Mouse (Mus musculus): ENCODE measurements around the gene Taok2. TPM values are rescaled to one million over a fixed set of nuclear protein-coding genes. Genes with fewer than 3 reads are reported as not detected.

Gene Taok2
- total RNA-seq, 2 experiments from 2014 or later = 22.3 to 23.5 TPM

DNA sequence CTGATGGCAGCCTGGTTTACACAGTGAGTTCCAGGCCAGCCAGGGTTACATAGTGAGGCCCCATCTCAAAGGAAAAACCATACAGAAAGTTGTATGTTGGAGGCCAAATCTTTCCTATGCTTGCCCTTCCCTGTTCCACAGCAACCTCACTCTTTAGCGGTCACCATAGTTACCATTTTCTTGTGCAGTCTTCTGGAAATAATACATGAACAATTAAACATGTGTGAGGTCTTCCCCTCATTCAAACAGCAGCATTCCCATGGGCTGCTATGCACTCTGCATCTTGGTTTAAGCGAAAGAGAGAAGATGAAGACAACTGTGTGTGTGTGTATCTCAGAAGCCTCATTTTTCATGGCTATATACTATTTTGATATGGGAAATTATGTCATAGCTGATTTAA is 39.0 kb downstream of the Taok2 start:
- TF ChIP-seq CTCF (IDR thresholded peaks at IDR 0.05) = no peak
- intact Hi-C loops (cut with DNase I) = no loop called here
- Histone ChIP-seq H3K4me3 (no peak overlapping the region), H3K27ac (no peak overlapping the region)
- DNase-seq = no peak

DNA sequence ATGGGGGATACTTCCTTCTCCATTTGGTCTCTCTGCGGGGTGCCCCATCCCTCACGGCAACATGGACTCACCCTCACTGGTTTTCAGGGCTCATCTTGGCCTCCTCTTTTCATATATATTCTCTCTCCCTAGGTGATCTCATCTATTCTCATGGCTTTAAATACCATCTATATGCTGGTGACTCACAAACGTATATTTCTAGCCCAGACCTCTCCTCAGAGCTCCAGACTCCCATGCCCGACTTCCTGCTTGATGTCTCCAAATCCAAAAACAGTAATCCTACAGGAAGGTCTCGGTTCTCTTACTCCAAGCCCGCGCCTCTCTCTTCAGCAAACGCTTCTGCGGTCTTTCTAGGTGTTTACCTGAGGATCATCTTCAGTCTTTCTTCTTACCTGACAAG is 41.2 kb downstream of the Taok2 start:
- DNase-seq = no peak
- Histone ChIP-seq H3K4me3 (no peak overlapping the region), H3K27ac (no peak overlapping the region)
- no peak for TF ChIP-seq CTCF (IDR thresholded peaks at IDR 0.05)
- intact Hi-C loops (cut with DNase I) = no loop called here

DNA sequence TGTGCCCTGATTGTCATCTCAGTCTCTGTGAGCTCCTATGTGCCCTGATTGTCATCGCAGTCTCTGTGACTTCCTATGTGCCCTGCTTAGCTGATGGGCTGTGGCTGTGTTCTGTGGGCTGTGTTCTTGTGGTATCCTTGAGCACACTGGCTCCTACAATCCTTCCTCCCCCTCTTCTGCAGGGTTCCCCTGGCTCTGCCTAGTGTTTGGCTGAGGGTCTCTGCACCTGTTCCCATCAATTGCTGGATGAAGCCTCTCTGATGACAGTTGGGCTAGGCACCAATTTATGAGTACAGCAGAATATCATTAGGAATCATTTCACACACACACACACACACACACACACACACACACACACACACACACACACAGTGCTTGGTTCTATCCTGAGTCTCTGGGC is 51.2 kb downstream of the Taok2 start:
- no peak overlapping the region for H3K4me3 ChIP-seq
- TF ChIP-seq CTCF (IDR thresholded peaks at IDR 0.05) = no peak
- no peak overlapping the region for H3K27ac ChIP-seq
- intact Hi-C loops (cut with DNase I) = loop anchor here (2.0 kb wide), 1 partner anchor 272 kb away; no protein-coding TSS in a partner anchor
- no peak for DNase-seq

DNA sequence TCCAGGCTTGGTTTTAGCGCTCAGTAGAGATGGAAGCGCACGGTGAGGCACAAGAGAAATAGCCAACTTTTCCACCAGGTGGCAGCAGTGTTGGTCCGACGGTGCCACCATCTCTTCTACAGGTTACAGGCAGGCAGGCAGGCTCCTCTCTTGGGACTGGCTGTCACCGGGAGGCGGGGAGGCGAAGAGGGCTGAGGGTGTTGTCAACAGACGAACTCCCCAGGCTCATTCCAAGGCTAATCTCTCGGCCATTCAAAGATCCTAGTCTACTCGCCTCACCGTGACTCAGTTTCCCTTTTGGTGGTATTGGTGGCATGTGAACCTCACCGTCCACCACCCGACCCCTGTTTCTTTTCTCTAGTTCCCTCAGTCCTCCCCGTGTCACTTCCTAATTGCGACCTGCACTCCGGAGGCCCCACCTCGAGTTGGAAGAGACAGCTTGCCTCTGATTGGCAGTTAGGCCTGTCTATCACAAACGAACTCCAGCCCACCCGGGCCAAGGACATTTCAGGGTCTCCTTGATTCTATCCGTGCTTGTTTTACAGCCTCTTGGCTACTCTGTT is 52.4 kb downstream of the Taok2 start:
- Histone ChIP-seq H3K27ac (0 out of 2 replicates have a peak overlapping the region, but pooled peaks have one; percentile 0), H3K4me3 (peak overlapping the region; percentile 55)
- intact Hi-C loops (cut with DNase I) = loop anchor here (2.0 kb wide), 1 partner anchor 273 kb away; no protein-coding TSS in a partner anchor
- peak; percentile 83 for DNase-seq
- TF ChIP-seq CTCF (IDR thresholded peaks at IDR 0.05) = peak; percentile 85

DNA sequence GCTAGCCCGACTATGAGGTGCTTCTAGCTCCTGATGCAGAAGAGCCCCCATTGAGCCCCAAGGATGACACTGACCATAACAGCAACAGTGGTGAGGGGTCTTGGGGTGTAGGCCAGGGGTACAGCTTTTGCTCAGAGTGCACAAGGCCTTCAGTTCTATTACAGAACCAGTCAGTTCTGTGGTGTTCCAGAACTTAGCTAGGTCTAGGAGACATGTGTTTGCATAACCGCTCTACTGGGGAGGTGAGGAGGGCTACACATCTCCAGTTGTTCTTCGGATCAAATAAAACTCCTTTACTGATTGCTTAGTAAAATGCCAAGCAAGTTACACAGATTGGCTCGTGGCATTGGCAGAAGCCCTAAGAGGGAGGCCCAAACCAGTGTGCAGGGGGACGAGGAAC is 53.0 kb downstream of the Taok2 start, which contains the start of gene 4930451I11Rik:
4930451I11Rik (minus strand) TSS at position 101 of the 400 bp plus-strand sequence.
- intact Hi-C loops (cut with DNase I) = no loop called here
- Histone ChIP-seq H3K4me3 (peak within 1 kb of the TSS; percentile 55), H3K27ac (0 out of 2 replicates have a peak within 1 kb of the TSS, but pooled peaks have one; percentile 0)
- no peak for TF ChIP-seq CTCF (IDR thresholded peaks at IDR 0.05)
- DNase-seq = no peak

DNA sequence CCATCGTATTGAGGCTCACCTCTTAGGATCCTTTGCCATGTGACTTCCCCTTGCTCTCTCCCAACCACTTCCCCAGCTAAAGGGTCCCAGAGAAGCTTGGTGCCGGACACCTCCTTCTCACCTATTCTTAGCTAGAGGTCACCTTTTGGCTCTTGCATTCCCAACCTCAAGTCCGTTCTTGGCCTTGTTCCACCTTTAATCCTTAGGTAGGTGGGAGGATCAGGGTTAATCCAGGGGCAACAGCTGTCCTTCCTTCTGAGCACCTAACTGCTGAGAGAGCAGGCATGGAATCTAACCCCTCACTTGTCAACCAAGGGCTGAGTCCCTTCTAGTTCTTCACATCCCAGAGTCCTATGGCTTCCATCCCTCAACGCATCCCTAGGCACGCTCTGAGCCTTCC is 58.6 kb downstream of the Taok2 start:
- no peak for TF ChIP-seq CTCF (IDR thresholded peaks at IDR 0.05)
- H3K4me3 ChIP-seq = peak overlapping the region; percentile 32; the same call in 1 of the 2 replicates
- DNase-seq = no peak
- no peak overlapping the region for H3K27ac ChIP-seq
- intact Hi-C loops (cut with DNase I) = no loop called here

DNA sequence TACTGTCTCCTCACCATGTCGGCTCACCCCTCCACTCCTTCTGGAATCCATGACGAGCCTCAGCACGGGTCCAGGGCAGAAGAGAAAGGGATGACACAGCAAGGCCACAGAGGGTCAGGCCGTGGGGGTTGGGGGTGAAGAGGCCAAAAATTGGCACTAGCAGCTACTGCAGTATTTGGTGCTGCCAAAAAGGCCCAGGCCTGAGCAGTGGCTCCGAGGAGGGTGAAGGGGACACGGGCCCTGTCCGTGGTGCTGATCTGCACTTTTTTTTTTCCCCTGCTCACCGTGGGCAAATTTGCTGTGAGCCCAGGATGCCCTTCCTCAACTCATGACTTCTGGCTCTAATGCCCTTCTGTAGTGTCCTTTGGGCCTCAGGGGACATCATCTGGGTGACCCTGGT is 59.1 kb downstream of the Taok2 start:
- intact Hi-C loops (cut with DNase I) = no loop called here
- H3K4me3 ChIP-seq = peak overlapping the region; percentile 32
- peak overlapping the region; percentile 87; the same call in 1 of the 2 replicates for H3K27ac ChIP-seq
- DNase-seq = peak; percentile 48
- no peak for TF ChIP-seq CTCF (IDR thresholded peaks at IDR 0.05)

DNA sequence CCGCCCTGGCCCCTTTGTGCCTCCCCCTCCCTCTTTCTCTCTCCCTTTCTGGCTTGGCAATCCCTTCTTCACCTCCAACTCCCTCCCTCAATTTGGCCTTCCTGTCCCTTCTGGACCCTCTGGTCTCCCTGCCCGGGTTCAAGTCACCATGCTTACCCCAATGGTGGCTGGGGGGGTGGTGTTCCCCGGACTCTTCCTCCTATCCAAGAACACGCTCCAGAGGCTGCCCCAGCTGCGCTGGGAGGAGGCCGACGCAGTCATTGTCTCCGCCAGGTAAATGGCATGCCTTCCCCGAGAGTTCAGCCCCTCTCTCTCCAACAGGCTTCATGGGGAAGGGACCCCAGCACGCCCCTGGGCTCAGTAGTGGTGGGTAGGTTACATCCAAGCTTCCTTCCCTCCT is 60.6 kb downstream of the Taok2 start:
- H3K27ac ChIP-seq = peak overlapping the region; percentile 87
- intact Hi-C loops (cut with DNase I) = loop anchor here (5.0 kb wide), 3 partner anchors 38 to 203 kb away; partner anchors contain the start of genes Hirip3, Ino80e, Maz and Taok2
- no peak for DNase-seq
- TF ChIP-seq CTCF (IDR thresholded peaks at IDR 0.05) = no peak
- peak overlapping the region; percentile 80 for H3K4me3 ChIP-seq

DNA sequence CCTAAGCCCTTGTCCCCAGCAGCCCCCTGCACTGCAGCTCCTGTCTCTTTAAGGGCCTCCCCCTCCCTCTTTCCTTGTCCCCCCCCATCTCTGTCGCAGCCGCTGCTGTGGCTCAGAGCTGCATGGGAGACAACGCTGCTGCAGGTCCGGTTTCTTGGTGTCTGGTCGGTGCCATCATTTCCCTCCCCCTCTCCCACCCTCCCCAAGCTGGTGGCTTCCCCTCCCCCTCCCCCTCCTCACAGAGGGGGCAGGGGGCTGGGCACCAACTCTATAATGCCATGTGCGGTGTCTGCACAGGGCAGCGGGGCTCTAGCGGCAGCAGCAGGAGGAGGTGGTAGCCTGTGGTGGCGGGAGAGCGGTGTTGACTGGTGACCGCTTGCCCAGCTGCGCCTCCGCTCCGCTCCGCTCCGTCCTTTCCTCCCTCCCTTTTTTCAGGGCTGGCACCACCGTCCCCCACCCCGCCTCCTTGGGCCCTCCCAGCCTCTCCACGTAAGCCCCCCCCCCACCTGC is 61.2 kb downstream of the Taok2 start:
- TF ChIP-seq CTCF (IDR thresholded peaks at IDR 0.05) = no peak
- peak; percentile 43 for DNase-seq
- H3K4me3 ChIP-seq = peak overlapping the region; percentile 80
- H3K27ac ChIP-seq = peak overlapping the region; percentile 87
- intact Hi-C loops (cut with DNase I) = loop anchor here (5.0 kb wide), 3 partner anchors 39 to 204 kb away; partner anchors contain the start of genes Hirip3, Ino80e, Maz and Taok2

DNA sequence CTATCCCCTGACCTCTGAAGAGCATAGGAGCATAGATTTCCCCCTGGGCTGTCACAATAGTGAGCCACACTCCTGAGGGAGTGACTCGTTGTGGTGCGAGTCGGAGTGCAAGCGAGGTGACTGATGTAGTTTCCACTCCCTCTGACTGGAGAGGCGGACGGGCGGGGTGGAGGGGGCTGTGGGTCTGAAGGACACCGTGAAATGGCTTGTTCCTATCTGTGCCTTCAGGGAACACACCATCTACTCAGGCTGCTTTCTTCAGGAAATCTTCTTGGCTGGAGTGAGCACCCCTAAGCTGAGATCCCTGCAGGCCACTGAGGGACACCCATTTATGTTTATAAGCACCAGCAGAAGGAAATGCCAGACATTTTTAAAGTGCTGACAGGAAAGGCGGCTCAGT is 61.8 kb downstream of the Taok2 start:
- H3K27ac ChIP-seq = peak overlapping the region; percentile 87
- peak; percentile 48 for DNase-seq
- intact Hi-C loops (cut with DNase I) = loop anchor here (5.0 kb wide), 3 partner anchors 40 to 205 kb away; partner anchors contain the start of genes Hirip3, Ino80e, Maz and Taok2
- H3K4me3 ChIP-seq = peak overlapping the region; percentile 80
- TF ChIP-seq CTCF (IDR thresholded peaks at IDR 0.05) = no peak

DNA sequence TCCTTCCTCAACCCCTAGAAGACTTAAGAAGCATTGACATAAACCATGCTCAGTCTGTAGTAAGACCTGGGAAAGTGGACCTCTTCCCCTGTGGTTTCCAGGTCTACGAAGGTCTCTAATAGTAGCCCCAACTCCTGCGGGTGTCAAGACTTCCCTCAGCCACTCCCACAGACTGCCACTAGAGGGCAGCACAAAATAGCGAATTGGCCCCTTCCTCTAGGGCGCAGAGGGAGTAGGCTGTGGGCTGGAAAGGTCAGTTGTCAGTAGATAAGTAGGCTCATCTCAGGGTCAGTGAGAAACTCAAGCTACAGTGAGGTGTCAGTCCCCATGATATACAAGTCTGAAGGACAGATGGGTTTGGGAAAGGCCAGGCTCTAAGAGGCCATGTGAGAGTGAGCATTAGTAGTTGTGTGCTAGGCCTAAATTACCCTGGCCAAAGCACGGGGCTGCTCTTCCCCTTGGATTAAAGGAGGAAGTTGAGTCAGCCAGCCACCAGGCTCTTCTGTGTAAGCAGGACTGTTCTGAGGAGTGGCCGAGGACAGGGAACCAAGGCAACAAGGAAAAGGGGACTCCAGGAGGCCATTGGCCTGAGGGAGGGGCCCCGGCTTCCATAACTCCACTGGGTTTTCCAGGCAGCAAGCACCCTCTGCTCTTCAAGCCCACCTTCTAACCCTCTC is 62.5 kb downstream of the Taok2 start:
- TF ChIP-seq CTCF (IDR thresholded peaks at IDR 0.05) = peak; percentile 99
- Histone ChIP-seq H3K27ac (peak overlapping the region; percentile 87), H3K4me3 (peak overlapping the region; percentile 80)
- DNase-seq = peak; percentile 86
- intact Hi-C loops (cut with DNase I) = loop anchor here (1.0 to 5.0 kb wide), 4 partner anchors 40 to 205 kb away; partner anchors contain the start of genes Hirip3, Ino80e, Maz and Taok2

DNA sequence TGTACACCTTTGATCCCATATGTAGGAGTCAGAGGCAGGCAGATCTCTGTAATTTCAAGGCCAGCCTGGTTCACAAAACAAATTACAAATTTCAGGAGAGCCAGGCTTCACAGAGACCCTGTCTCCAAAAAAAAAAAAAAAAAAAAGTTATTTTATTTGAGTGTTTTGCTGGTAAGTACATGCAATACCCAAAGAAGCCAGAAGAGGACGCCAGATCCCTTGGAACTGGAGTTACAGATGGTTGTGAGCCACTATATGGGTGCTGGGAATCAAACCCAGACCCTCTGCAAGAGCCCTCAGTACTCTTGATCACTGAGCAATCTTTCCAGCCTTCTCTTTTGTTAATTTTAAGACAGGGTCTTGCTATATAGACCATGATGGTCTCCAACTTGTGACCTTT is 65.7 kb downstream of the Taok2 start:
- DNase-seq = no peak
- intact Hi-C loops (cut with DNase I) = no loop called here
- peak; percentile 25; the same call in 1 of the 2 replicates for TF ChIP-seq CTCF (IDR thresholded peaks at IDR 0.05)
- H3K4me3 ChIP-seq = no peak overlapping the region
- H3K27ac ChIP-seq = no peak overlapping the region

DNA sequence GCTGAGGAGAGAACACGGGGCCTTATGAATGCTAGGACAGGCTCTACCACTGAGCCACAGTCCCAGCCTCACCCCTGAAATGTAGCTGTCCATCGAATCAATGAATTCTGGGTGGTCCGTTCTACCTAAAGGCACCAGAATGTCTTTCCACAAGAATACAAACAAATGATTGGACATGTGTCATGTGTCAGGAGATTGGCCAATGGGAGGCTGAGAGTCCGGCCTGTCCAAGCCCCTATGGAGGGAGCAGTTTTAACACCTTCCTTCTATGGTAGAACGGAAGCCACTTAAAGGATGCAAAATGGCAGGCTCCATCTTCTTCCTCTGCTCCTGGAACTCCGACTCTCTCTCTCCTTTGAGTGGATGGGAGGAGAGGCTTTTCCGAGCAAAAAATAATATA is 66.9 kb downstream of the Taok2 start:
- no peak overlapping the region for H3K27ac ChIP-seq
- DNase-seq = no peak
- H3K4me3 ChIP-seq = no peak overlapping the region
- intact Hi-C loops (cut with DNase I) = no loop called here
- no peak for TF ChIP-seq CTCF (IDR thresholded peaks at IDR 0.05)

All from gastrocnemius, adult 2 months (tissue).